Mouse (Mus musculus): Measurements from ENCODE around the gene Styx. TPM values are rescaled to one million over a fixed set of nuclear protein-coding genes. Genes with fewer than 3 reads are reported as not detected.
"Not testable (repeated sequence)": the region's sequence is repeated elsewhere in the genome, so short reads cannot be mapped to it uniquely, and the experiment has no call there.

The Styx gene
- polyA plus RNA-seq, 1 experiment from 2014 or later: 68.5 TPM

DNA sequence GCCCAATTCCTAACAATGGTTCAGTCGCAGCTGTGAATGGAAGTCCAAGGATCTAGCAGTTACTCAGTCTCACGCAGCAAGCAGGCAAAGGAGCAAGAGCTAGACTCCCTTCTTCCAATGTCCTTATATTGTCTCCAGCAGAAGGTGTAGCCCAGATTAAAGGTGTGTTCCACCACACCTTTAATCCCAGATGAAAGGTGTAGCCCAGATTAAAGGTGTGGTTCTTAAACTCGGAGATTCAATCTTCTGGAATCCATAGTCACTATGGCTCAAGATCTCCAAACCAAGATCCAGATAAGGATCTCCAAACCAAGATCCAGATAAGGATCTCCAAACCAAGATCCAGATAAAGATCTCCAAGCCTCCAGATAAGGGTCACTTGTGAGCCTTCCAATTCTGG is 53.9 kb downstream of the Styx start, which contains the start of gene Gnpnat1:
Gene Gnpnat1 (minus strand): TSS at position 101 of the 400 bp plus-strand sequence.
- H3K4me3 ChIP-seq (replicated peaks); H3K4me2 ChIP-seq; ATAC-seq (ENCODE audit: insufficient number of reproducible peaks, insufficient read depth, low FRiP score, low TSS enrichment, low read depth); H3K9me3 ChIP-seq; H3K27ac ChIP-seq; H3K9ac ChIP-seq (replicated peaks); H3K4me1 ChIP-seq (replicated peaks); H3K36me3 ChIP-seq; H3K27me3 ChIP-seq: not testable (repeated sequence)
- WGBS: 89% methylated on average over 2 of the region's 3 CpGs

DNA sequence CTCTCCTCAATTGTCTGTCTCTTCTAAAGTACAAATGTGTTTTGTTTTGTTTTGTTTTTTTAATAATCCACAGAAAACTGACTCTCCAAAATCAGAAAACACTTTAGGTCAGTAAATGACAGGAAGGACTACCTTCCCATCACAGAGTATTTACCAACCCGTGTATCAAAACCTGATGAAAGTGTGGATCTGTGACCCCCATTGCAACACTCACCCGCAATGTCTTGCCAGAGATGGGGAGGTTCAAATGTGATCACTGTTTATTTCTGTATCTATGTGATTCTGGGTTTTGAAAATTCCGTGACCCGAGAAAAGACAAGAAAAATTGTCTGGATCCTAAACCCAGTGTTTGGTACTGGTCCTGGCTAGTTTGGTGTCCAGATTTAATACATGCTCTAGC is 65.4 kb downstream of the Styx start:
- Histone ChIP-seq H3K36me3 (no peaks in the 10 kb centered on the region), H3K4me3 (replicated peaks) (no peak overlapping the region), H3K9me3 (no peaks in the 10 kb centered on the region), H3K4me2 (no peak overlapping the region), H3K4me1 (replicated peaks) (no peaks in the 10 kb centered on the region), H3K27me3 (no peaks in the 10 kb centered on the region), H3K9ac (replicated peaks) (no peak overlapping the region), H3K27ac (no peak overlapping the region)
- WGBS: 87% methylated on average over 4 of the region's 4 CpGs
- ATAC-seq (ENCODE audit: insufficient number of reproducible peaks, insufficient read depth, low FRiP score, low TSS enrichment, low read depth): no peak

DNA sequence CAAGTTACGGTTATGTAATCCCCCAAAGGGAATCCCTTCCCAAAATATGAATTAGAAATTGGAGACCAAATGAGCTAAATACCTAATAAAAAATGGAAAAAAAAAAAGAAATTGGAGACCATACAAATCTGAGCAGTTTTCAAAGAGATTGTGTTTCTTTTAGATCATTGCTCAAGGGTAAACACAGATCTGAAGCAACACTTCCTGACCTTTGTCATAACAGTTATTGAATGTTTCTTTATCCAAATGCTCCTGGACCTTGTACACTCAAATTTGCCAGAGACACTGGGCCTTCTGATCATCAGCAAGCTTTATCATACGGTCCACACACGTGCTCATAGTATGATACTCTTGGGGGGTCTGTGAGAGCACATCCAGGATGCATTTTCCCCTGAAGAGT is 67.7 kb downstream of the Styx start:
- Histone ChIP-seq H3K36me3 (no peaks in the 10 kb centered on the region), H3K9ac (replicated peaks) (no peak overlapping the region), H3K27me3 (no peaks in the 10 kb centered on the region), H3K4me3 (replicated peaks) (no peak overlapping the region), H3K9me3 (no peaks in the 10 kb centered on the region), H3K4me2 (no peak overlapping the region), H3K4me1 (replicated peaks) (no peaks in the 10 kb centered on the region), H3K27ac (no peak overlapping the region)
- WGBS: 75% methylated on average over 3 of the region's 3 CpGs
- no peak for ATAC-seq (ENCODE audit: insufficient number of reproducible peaks, insufficient read depth, low FRiP score, low TSS enrichment, low read depth)

DNA sequence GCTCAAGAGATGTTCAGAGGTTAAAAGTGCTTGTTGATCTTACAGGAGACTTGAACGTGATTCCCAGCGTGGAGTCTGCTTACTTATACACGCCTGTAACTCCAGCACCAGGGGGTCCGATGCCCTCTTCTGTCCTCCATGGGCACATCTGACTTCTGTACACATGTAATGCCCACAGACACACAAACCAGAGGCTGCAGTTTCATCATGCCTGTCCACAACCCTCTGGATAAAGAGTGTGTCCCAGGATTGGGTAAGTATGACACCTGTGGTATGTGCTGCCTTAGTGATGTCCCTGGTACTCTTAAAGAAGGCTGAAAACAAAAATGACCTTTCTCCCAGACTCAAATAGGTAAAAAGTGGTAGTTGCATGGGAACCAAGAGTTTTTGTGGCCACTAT is 68.4 kb downstream of the Styx start:
- no peak overlapping the region for H3K4me3 ChIP-seq (replicated peaks)
- H3K4me2 ChIP-seq: no peak overlapping the region
- no peaks in the 10 kb centered on the region for H3K4me1 ChIP-seq (replicated peaks)
- whole genome bisulfite sequencing: 77% methylated on average over 4 of the region's 4 CpGs
- H3K9me3 ChIP-seq: no peaks in the 10 kb centered on the region
- H3K27me3 ChIP-seq: no peaks in the 10 kb centered on the region
- no peak overlapping the region for H3K9ac ChIP-seq (replicated peaks)
- H3K36me3 ChIP-seq: no peaks in the 10 kb centered on the region
- ATAC-seq (ENCODE audit: insufficient number of reproducible peaks, insufficient read depth, low FRiP score, low TSS enrichment, low read depth): no peak
- no peak overlapping the region for H3K27ac ChIP-seq

DNA sequence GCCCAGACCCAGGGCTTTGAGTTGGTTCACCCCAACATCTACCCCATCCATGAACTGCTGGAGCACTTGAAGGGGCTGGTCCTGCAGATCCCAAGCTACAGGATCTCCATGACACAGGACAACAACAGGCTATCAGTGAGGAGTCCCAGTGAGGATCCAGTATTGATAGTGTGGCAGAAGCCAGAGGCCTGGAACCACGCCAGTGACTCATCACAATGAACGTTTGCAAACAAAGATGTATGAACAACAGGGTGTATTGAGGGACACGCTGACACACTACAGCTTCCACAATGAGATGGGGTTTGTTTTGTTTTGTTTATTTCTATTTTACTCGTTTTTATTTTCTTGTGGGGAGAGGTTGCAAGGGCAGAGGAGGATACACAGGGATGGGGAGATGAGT is 71.5 kb downstream of the Styx start:
- no peak overlapping the region for H3K27ac ChIP-seq
- WGBS: 79% methylated on average over 4 of the region's 4 CpGs
- H3K9me3 ChIP-seq: peaks cover 5% of the 10 kb centered on the region; the same call in 1 of the 2 replicates
- H3K4me2 ChIP-seq: no peak overlapping the region
- H3K4me3 ChIP-seq (replicated peaks): no peak overlapping the region
- no peaks in the 10 kb centered on the region for H3K4me1 ChIP-seq (replicated peaks)
- H3K9ac ChIP-seq (replicated peaks): no peak overlapping the region
- no peaks in the 10 kb centered on the region for H3K27me3 ChIP-seq
- no peaks in the 10 kb centered on the region for H3K36me3 ChIP-seq
- ATAC-seq (ENCODE audit: insufficient number of reproducible peaks, insufficient read depth, low FRiP score, low TSS enrichment, low read depth): no peak

DNA sequence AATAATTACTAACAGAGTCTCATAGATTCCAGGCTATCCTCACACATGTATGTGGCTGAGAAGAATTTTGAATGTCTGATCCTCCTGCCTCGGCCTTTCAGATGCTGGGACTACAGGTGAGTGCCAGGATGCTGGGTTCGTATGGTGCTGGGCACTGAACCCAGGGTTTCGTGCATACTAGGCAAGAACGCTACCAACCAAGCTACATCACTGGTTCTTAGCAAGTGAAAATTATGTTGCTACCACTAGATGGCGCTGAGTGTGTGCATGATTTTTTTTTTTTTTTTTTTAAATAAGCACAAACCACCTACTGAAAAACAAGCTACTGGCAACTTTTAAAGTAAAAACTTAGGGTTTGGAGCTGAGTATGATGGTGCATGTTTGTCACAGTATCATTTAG is 72.3 kb downstream of the Styx start:
- H3K27ac ChIP-seq: no peak overlapping the region
- ATAC-seq (ENCODE audit: insufficient number of reproducible peaks, insufficient read depth, low FRiP score, low TSS enrichment, low read depth): 0 out of 2 replicates have a peak, but pooled peaks have one; percentile 47
- H3K4me2 ChIP-seq: no peak overlapping the region
- no peak overlapping the region for H3K9ac ChIP-seq (replicated peaks)
- H3K4me1 ChIP-seq (replicated peaks): no peaks in the 10 kb centered on the region
- no peaks in the 10 kb centered on the region for H3K36me3 ChIP-seq
- H3K4me3 ChIP-seq (replicated peaks): no peak overlapping the region
- no peaks in the 10 kb centered on the region for H3K27me3 ChIP-seq
- WGBS: 7% methylated on average over 5 of the region's 5 CpGs
- peaks cover 5% of the 10 kb centered on the region; the same call in 1 of the 2 replicates for H3K9me3 ChIP-seq

DNA sequence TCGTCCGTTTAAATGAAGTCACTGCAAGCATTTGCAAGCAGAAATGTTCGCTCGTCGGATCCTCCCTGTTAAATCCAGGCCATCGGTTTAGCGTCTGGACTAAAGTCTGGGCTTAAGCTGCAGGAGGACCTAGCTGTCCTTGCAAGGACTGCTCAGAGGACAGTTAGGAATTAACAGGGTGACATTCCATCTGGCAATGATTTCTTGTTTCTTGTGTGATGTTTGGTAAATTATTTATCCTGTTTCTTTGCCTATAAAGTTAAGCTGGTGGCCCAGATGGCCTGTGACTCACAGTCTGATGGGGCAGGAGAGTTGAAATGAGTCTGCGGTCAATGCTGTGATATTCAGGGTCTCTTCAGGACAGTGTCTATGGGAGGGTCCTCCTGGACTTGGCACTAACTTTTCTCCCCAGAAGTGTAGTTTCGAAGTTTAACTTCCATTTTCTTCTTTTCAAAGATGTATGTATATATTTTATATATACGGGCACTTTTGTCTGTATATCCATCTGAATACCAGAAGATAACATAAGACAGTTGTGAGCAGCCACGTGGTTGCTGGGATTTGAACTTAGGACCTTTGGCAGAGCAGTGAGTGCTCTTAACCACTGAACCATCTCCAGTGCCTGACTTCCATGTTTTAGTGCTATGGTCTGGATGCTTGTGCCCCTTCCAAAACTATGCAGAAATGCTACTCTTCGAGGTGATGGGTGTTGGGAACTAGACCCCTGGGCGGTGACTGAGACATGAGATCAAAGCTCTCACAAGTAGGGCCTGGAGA is 79.4 kb downstream of the Styx start:
- Histone ChIP-seq H3K9ac (replicated peaks) (no peak overlapping the region), H3K4me1 (replicated peaks) (no peaks in the 10 kb centered on the region), H3K27me3 (no peaks in the 10 kb centered on the region), H3K27ac (no peak overlapping the region), H3K4me3 (replicated peaks) (no peak overlapping the region), H3K4me2 (no peak overlapping the region), H3K36me3 (no peaks in the 10 kb centered on the region), H3K9me3 (peaks cover 13% of the 10 kb centered on the region)
- WGBS: 74% methylated on average over 13 of the region's 13 CpGs
- no peak for ATAC-seq (ENCODE audit: insufficient number of reproducible peaks, insufficient read depth, low FRiP score, low TSS enrichment, low read depth)

DNA sequence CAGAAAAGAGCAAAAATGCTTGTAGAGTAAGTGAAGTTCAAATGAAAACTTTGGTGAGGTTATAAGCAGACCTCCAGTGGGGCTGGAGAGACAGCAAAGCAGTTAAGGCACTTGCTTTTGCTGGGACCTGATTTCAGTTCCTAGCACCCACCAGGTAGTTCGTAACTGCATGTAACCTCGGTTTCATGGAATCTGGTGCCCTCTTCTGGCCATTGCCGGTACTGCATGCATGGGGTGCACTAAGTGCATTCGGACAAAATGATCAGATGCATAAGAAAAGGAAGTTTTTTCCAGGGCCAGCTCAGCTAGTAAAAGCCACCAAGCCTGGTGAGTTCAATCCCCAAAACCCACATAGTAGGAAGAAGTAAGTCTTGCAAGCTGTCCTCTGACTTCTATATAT is 81.1 kb downstream of the Styx start:
- Histone ChIP-seq H3K36me3 (no peaks in the 10 kb centered on the region), H3K4me3 (replicated peaks) (no peak overlapping the region), H3K27me3 (no peaks in the 10 kb centered on the region), H3K4me1 (replicated peaks) (peaks cover 5% of the 10 kb centered on the region), H3K27ac (no peak overlapping the region), H3K9me3 (peaks cover 8% of the 10 kb centered on the region), H3K9ac (replicated peaks) (no peak overlapping the region), H3K4me2 (no peak overlapping the region)
- no peak for ATAC-seq (ENCODE audit: insufficient number of reproducible peaks, insufficient read depth, low FRiP score, low TSS enrichment, low read depth)
- WGBS: 70% methylated on average over 4 of the region's 4 CpGs

DNA sequence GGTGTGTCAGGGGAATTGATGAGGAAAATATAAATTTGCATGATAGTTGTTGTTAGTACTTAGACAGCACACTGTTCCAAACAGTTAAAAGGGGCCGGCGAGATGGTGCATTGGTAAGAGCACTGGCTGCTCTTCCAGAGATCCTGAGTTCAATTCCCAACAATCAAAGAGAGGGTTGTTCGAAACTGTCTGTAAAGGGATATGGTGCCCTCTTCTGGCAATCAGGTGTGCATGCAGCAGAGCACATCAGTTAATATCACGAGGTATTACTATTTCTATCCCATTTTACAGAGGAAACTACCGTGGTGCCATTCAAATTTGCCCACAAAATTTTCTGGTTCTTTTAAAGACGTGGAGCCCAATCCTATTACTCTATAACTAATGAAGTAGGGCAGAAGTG is 83.3 kb downstream of the Styx start:
- no peak overlapping the region for H3K4me2 ChIP-seq
- H3K4me1 ChIP-seq (replicated peaks): peaks cover 23% of the 10 kb centered on the region
- 73% methylated on average over 6 of the region's 6 CpGs for WGBS
- no peak overlapping the region for H3K4me3 ChIP-seq (replicated peaks)
- H3K9ac ChIP-seq (replicated peaks): no peak overlapping the region
- no peak overlapping the region for H3K27ac ChIP-seq
- H3K27me3 ChIP-seq: no peaks in the 10 kb centered on the region
- peaks cover 8% of the 10 kb centered on the region for H3K9me3 ChIP-seq
- H3K36me3 ChIP-seq: no peaks in the 10 kb centered on the region
- no peak for ATAC-seq (ENCODE audit: insufficient number of reproducible peaks, insufficient read depth, low FRiP score, low TSS enrichment, low read depth)

DNA sequence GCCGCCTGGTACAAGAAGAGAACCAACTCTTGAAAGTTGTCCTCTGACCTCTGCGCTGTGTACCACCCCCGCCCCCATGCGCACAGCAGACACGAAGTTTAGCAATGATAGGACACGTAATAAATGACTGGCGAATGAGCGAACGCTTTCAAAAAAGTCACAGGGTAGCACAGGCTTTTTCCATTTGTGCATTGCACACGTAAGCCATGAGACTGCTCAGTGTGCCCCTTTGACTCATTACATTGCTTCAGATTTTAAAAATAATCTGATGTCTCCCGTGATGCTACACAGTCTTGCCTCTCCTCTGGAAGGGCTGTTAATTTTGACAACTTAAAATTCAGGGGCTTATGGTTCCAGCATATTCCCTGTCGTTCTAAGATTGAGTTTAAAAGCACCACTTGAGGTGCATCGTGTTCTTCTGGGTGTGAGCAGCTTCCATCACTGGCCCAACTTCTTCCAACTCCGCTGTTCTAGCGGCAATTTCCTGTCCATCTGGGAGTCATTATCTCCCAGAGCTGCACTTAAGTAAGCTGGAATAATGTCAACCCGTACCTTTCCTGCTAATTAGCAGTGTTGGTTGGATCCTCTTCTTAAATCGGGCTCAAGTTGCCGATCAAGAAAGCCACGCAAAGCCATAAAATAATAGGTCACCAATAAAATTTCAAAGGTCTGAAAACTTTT is 87.5 kb downstream of the Styx start:
- H3K4me2 ChIP-seq: peak overlapping the region; percentile 37
- H3K4me3 ChIP-seq (replicated peaks): no peak overlapping the region
- no peaks in the 10 kb centered on the region for H3K36me3 ChIP-seq
- H3K4me1 ChIP-seq (replicated peaks): peaks cover 52% of the 10 kb centered on the region
- H3K9me3 ChIP-seq: no peaks in the 10 kb centered on the region
- 0 out of 2 replicates have a peak, but pooled peaks have one; percentile 36 for ATAC-seq (ENCODE audit: insufficient number of reproducible peaks, insufficient read depth, low FRiP score, low TSS enrichment, low read depth)
- no peak overlapping the region for H3K9ac ChIP-seq (replicated peaks)
- no peaks in the 10 kb centered on the region for H3K27me3 ChIP-seq
- peak overlapping the region; percentile 75 for H3K27ac ChIP-seq
- WGBS: 14% methylated on average over 19 of the region's 19 CpGs

DNA sequence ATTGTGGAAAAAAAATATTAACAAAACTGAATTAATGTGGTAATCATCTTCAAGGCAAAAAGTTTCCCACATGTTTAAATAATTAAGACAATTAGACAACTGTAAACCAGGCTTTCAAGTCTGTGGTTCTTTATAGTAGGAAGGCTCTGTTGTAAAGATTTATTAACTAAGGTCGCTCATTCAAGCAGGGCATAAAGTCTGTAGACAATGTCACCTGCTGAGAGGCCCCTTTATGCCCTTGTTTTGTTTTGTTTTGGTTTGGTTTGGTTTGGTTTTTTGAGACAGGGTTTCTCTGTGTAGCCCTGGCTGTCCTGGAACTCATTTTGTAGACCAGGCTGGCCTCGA is 88.0 kb downstream of the Styx start:
- Histone ChIP-seq H3K27me3 (no peaks in the 10 kb centered on the region), H3K4me1 (replicated peaks) (peaks cover 53% of the 10 kb centered on the region), H3K9me3 (no peaks in the 10 kb centered on the region), H3K4me3 (replicated peaks) (no peak overlapping the region), H3K9ac (replicated peaks) (no peak overlapping the region), H3K36me3 (no peaks in the 10 kb centered on the region), H3K4me2 (no peak overlapping the region), H3K27ac (peak overlapping the region; percentile 45; the same call in 1 of the 2 replicates)
- 16% methylated on average over 2 of the region's 2 CpGs for WGBS
- no peak for ATAC-seq (ENCODE audit: insufficient number of reproducible peaks, insufficient read depth, low FRiP score, low TSS enrichment, low read depth)

Measured in limb, embryonic 12.5 days (tissue).